Mouse (Mus musculus): Measurements from ENCODE around the gene Cmtm2a. TPM values are rescaled to one million over a fixed set of nuclear protein-coding genes. Genes with fewer than 3 reads are reported as not detected.
A peak's percentile ranks its signal among the peaks of the same experiment; 100 is the strongest.
"Not testable (repeated sequence)": the region's sequence is repeated elsewhere in the genome, so short reads cannot be mapped to it uniquely, and the experiment has no call there.

Cmtm2a gene
- polyA plus RNA-seq, 1 experiment from 2014 or later: not detected

GRCm38 (mm10) chr8:104261802-104262201 is 31.2 kb downstream of the Cmtm2a start:
- not testable (repeated sequence) for H3K27me3 ChIP-seq (ENCODE audit: low read depth, poor library complexity, severe bottlenecking); H3K9me3 ChIP-seq (replicated peaks); H3K4me1 ChIP-seq; H3K27ac ChIP-seq (replicated peaks); H3K4me3 ChIP-seq; DNase-seq (ENCODE audit: low spot score)
- peaks cover 73% of the 10 kb centered on the region for H3K36me3 ChIP-seq
- 95% methylated on average over 5 of the region's 5 CpGs for WGBS

- DNase-seq (ENCODE audit: low spot score): no peak
- WGBS: 90% methylated on average over 3 of the region's 3 CpGs
- Histone ChIP-seq H3K27me3 (ENCODE audit: low read depth, poor library complexity, severe bottlenecking) (no peaks in the 10 kb centered on the region), H3K36me3 (peaks cover 10% of the 10 kb centered on the region), H3K4me1 (peaks cover 19% of the 10 kb centered on the region), H3K27ac (replicated peaks) (no peak overlapping the region), H3K9me3 (replicated peaks) (no peaks in the 10 kb centered on the region; the same call in 1 of the 2 replicates), H3K4me3 (no peak overlapping the region)
Measured at GRCm38 (mm10) chr8:104253016-104253415, 40.0 kb downstream of the Cmtm2a start.

GRCm38 (mm10) chr8:104251461-104251860 is 41.5 kb downstream of the Cmtm2a start:
- Histone ChIP-seq H3K4me1 (peaks cover 33% of the 10 kb centered on the region), H3K4me3 (peak overlapping the region; percentile 74), H3K9me3 (replicated peaks) (no peaks in the 10 kb centered on the region), H3K27me3 (ENCODE audit: low read depth, poor library complexity, severe bottlenecking) (no peaks in the 10 kb centered on the region), H3K36me3 (no peaks in the 10 kb centered on the region), H3K27ac (replicated peaks) (no peak overlapping the region; the same call in 1 of the 2 replicates)
- DNase-seq (ENCODE audit: low spot score): peak; percentile 22
- 0% methylated on average over 7 of the region's 7 CpGs for WGBS

GRCm38 (mm10) chr8:104250439-104251367 is 42.3 kb downstream of the Cmtm2a start, which contains the start of gene Cklf:
TSS of gene Cklf (plus strand) at chr8:104250861.
- Histone ChIP-seq H3K4me1 (peaks cover 33% of the 10 kb centered on the region), H3K27ac (replicated peaks) (peak within 1 kb of the TSS; percentile 91), H3K27me3 (ENCODE audit: low read depth, poor library complexity, severe bottlenecking) (no peaks in the 10 kb centered on the region), H3K36me3 (no peaks in the 10 kb centered on the region), H3K4me3 (peak within 1 kb of the TSS; percentile 74), H3K9me3 (replicated peaks) (no peaks in the 10 kb centered on the region)
- DNase-seq (ENCODE audit: low spot score): peak; percentile 89
- 4% methylated on average over 41 of the region's 41 CpGs for WGBS

- Histone ChIP-seq H3K4me1 (peaks cover 33% of the 10 kb centered on the region), H3K36me3 (no peaks in the 10 kb centered on the region; the same call in 1 of the 2 replicates), H3K4me3 (no peak overlapping the region), H3K27ac (replicated peaks) (no peak overlapping the region), H3K9me3 (replicated peaks) (no peaks in the 10 kb centered on the region), H3K27me3 (ENCODE audit: low read depth, poor library complexity, severe bottlenecking) (no peaks in the 10 kb centered on the region)
- no peak for DNase-seq (ENCODE audit: low spot score)
- 87% methylated on average over 7 of the region's 7 CpGs for WGBS
Measured at GRCm38 (mm10) chr8:104249442-104249996, 43.5 kb downstream of the Cmtm2a start.

GRCm38 (mm10) chr8:104248276-104248675 is 44.7 kb downstream of the Cmtm2a start, which contains the start of gene Tk2:
TSS of gene Tk2 (minus strand) at chr8:104248558.
- H3K4me3 ChIP-seq: peak within 1 kb of the TSS; percentile 95
- peaks cover 33% of the 10 kb centered on the region for H3K4me1 ChIP-seq
- no peaks in the 10 kb centered on the region for H3K27me3 ChIP-seq (ENCODE audit: low read depth, poor library complexity, severe bottlenecking)
- no peaks in the 10 kb centered on the region for H3K9me3 ChIP-seq (replicated peaks)
- peaks cover 4% of the 10 kb centered on the region for H3K36me3 ChIP-seq
- peak; percentile 84 for DNase-seq (ENCODE audit: low spot score)
- H3K27ac ChIP-seq (replicated peaks): peak within 1 kb of the TSS; percentile 88
- under 1% methylated on average over 28 of the region's 28 CpGs for WGBS

GRCm38 (mm10) chr8:104247908-104248275 is 45.1 kb downstream of the Cmtm2a start:
- H3K36me3 ChIP-seq: peaks cover 8% of the 10 kb centered on the region
- H3K9me3 ChIP-seq (replicated peaks): no peaks in the 10 kb centered on the region
- no peaks in the 10 kb centered on the region for H3K27me3 ChIP-seq (ENCODE audit: low read depth, poor library complexity, severe bottlenecking)
- H3K4me1 ChIP-seq: peaks cover 33% of the 10 kb centered on the region
- WGBS: 2% methylated on average over 11 of the region's 11 CpGs
- H3K27ac ChIP-seq (replicated peaks): peak overlapping the region; percentile 88
- no peak for DNase-seq (ENCODE audit: low spot score)
- H3K4me3 ChIP-seq: peak overlapping the region; percentile 95

GRCm38 (mm10) chr8:104247054-104247907 is 45.7 kb downstream of the Cmtm2a start:
- Histone ChIP-seq H3K4me3 (peak overlapping the region; percentile 95), H3K9me3 (replicated peaks) (no peaks in the 10 kb centered on the region), H3K4me1 (peaks cover 33% of the 10 kb centered on the region), H3K27me3 (ENCODE audit: low read depth, poor library complexity, severe bottlenecking) (no peaks in the 10 kb centered on the region), H3K27ac (replicated peaks) (no peak overlapping the region), H3K36me3 (peaks cover 14% of the 10 kb centered on the region)
- DNase-seq (ENCODE audit: low spot score): no peak
- WGBS: 75% methylated on average over 22 of the region's 22 CpGs

GRCm38 (mm10) chr8:104246621-104247020 is 46.4 kb downstream of the Cmtm2a start:
- Histone ChIP-seq H3K27ac (replicated peaks) (no peak overlapping the region), H3K4me1 (peaks cover 28% of the 10 kb centered on the region), H3K27me3 (ENCODE audit: low read depth, poor library complexity, severe bottlenecking) (no peaks in the 10 kb centered on the region), H3K4me3 (no peak overlapping the region), H3K9me3 (replicated peaks) (no peaks in the 10 kb centered on the region), H3K36me3 (peaks cover 20% of the 10 kb centered on the region)
- 88% methylated on average over 4 of the region's 4 CpGs for WGBS
- DNase-seq (ENCODE audit: low spot score): no peak

- Histone ChIP-seq H3K9me3 (replicated peaks) (no peaks in the 10 kb centered on the region), H3K27me3 (ENCODE audit: low read depth, poor library complexity, severe bottlenecking) (no peaks in the 10 kb centered on the region), H3K27ac (replicated peaks) (no peak overlapping the region), H3K4me1 (peaks cover 6% of the 10 kb centered on the region), H3K4me3 (no peak overlapping the region), H3K36me3 (peaks cover 65% of the 10 kb centered on the region)
- no peak for DNase-seq (ENCODE audit: low spot score)
- WGBS: 90% methylated on average over 12 of the region's 12 CpGs
Measured at GRCm38 (mm10) chr8:104242038-104242644, 50.8 kb downstream of the Cmtm2a start.

- no peaks in the 10 kb centered on the region for H3K9me3 ChIP-seq (replicated peaks)
- H3K27ac ChIP-seq (replicated peaks): no peak overlapping the region
- H3K27me3 ChIP-seq (ENCODE audit: low read depth, poor library complexity, severe bottlenecking): no peaks in the 10 kb centered on the region
- DNase-seq (ENCODE audit: low spot score): no peak
- H3K4me1 ChIP-seq: no peaks in the 10 kb centered on the region
- H3K36me3 ChIP-seq: peaks cover 92% of the 10 kb centered on the region
- 93% methylated on average over 10 of the region's 10 CpGs for WGBS
- H3K4me3 ChIP-seq: no peak overlapping the region
Measured at GRCm38 (mm10) chr8:104239418-104239861, 53.5 kb downstream of the Cmtm2a start.

GRCm38 (mm10) chr8:104234573-104234972 is 58.4 kb downstream of the Cmtm2a start:
- H3K9me3 ChIP-seq (replicated peaks): no peaks in the 10 kb centered on the region
- H3K36me3 ChIP-seq: peaks cover 99% of the 10 kb centered on the region
- no peaks in the 10 kb centered on the region for H3K4me1 ChIP-seq
- no peaks in the 10 kb centered on the region for H3K27me3 ChIP-seq (ENCODE audit: low read depth, poor library complexity, severe bottlenecking)
- 40% methylated on average over 6 of the region's 6 CpGs for WGBS
- no peak overlapping the region for H3K4me3 ChIP-seq
- DNase-seq (ENCODE audit: low spot score): no peak
- H3K27ac ChIP-seq (replicated peaks): no peak overlapping the region
